Mouse (Mus musculus) bone marrow macrophage, adult 2 months (primary cell): ENCODE data around the gene Kcnrg. TPM values are rescaled to one million over a fixed set of nuclear protein-coding genes. Genes with fewer than 3 reads are reported as not detected.
A peak's percentile ranks its signal among the peaks of the same experiment; 100 is the strongest.

Source experiments
- H3K27ac ChIP-seq: 2 replicates; pipeline ENCODE4 v1.5.1; 2012; ENCODE audit warnings: low read depth, low read length; ENCODE audit not compliant: insufficient read depth
- H3K4me1 ChIP-seq: 2 replicates; pipeline ENCODE4 v1.6.1; 2012; ENCODE audit warnings: low read length; ENCODE audit not compliant: control insufficient read depth, insufficient read depth
- H3K4me3 ChIP-seq: 2 replicates; pipeline ENCODE4 v1.5.1; 2012; ENCODE audit warnings: mild to moderate bottlenecking, low read length, moderate library complexity; ENCODE audit not compliant: insufficient read depth
- CTCF ChIP-seq: IDR thresholded peaks from 2 replicates; pipeline ENCODE4 v1.5.1; 2012; ENCODE audit warnings: low read depth, mild to moderate bottlenecking, low read length, moderate library complexity
- POLR2A ChIP-seq: IDR thresholded peaks from 2 replicates; pipeline ENCODE4 v1.6.1; 2012; ENCODE audit warnings: mild to moderate bottlenecking, low read depth, low read length, borderline replicate concordance
- polyA plus RNA-seq: library from polyadenylated mRNA; stranded (reverse); fragments of >200 nt; gene quantifications from 2 replicates; pipeline ENCODE4 v1.2.4, GENCODE M21; 2012; ENCODE audit not compliant: missing spikeins, insufficient read depth, insufficient read length

The Kcnrg gene
- polyA plus RNA-seq, 1 experiment: not detected

DNA sequence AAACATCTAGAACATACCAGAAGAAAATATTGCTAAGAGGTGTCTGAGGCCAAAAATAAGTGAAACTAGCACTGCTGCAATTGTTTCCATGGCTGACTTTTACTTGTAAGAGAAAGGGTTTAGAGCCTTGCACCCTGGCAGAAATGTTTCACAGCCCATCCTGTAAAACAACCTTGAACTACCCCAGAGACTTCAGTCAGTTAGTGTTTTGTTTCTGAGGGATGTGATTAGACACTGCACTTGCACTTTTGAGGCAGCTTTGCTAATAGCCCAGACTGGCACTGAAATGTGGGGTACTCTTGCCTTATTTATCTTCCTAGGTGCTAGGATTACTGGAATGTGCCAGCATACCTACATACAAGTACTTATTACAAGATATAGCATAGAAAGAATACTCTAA, 28.7 kb downstream of the Kcnrg start:
- peaks cover 2% of the 10 kb centered on the region for H3K4me1 ChIP-seq
- no peak for TF ChIP-seq CTCF
- H3K27ac ChIP-seq: no peak overlapping the region
- H3K4me3 ChIP-seq: no peak overlapping the region

DNA sequence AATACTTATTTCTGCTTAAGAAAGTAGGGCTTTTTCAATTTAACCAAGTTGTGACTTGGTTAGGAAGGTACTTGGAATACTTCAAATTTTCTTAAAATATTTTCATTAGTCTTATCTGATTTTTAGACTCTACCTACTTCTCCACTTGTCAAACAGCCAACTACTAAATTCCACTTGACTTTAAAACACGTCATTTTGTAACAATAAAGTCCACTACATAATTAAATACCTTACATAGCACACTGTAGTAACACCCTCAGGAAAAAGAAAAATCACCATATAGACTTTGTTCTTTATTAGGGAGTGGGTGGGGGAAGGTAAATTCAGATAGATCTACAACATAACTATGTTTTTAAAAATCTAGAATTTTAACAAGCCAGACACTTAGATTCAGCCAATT, 35.4 kb downstream of the Kcnrg start:
- Histone ChIP-seq H3K4me1 (no peaks in the 10 kb centered on the region), H3K27ac (no peak overlapping the region), H3K4me3 (no peak overlapping the region)
- no peak for TF ChIP-seq POLR2A
- no peak for TF ChIP-seq CTCF

DNA sequence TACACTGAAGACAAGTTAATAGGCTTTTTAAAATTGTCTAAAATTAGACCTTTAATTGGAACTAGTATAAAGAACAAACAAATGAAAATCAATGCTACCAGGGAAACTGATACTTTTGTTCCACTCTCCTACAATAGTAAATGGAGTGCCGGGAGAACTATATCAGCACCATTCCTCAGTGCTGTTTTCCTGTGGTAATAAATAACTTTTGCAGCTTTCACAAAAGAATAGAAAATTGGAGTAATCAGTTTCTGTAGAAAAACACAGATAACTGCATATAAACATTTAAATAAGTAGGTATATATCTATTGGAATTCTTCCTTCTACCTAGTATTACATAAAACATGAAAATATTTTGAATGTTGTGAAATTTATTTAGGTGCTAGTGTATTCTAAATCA, 38.3 kb downstream of the Kcnrg start:
- Histone ChIP-seq H3K27ac (no peak overlapping the region), H3K4me1 (peaks cover 4% of the 10 kb centered on the region), H3K4me3 (no peak overlapping the region)
- TF ChIP-seq POLR2A (no peak), CTCF (no peak)

DNA sequence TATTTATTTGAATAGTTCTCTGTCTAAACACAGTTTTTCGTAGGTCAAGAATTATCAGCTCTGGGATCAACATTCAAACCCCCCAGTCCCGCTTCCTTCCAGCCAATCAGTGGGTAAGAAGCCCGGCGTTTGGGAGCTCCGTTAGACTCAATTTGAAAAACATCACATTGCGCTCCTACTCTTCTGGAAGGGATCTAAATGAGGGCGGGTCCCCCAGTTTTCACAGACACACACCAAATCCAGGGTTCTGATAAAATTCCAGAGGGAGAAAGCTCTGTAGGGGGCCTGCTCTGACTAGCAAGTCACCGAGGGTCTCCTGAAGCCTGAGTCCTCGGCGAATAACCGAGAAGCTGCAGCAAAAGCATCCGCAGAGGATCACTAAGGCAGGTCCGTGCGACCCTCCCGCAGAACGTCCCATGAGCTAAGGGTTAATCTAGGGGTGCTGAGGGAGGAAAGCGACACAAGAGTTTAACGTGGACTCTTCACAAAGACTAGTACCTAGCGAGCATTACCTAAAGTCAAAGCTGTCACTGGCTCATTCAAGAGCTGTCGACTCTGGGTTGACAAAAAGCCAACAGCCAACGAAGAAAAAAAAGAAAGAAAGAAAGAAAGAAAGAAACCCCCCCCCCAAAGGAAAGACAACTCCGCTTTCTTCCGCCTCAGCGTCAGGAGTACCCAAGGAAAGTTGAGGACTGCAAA, 40.1 kb downstream of the Kcnrg start:
- Histone ChIP-seq H3K4me3 (peak overlapping the region; percentile 90), H3K27ac (peak overlapping the region; percentile 66), H3K4me1 (peaks cover 10% of the 10 kb centered on the region)
- no peak for TF ChIP-seq CTCF
- no peak for TF ChIP-seq POLR2A

DNA sequence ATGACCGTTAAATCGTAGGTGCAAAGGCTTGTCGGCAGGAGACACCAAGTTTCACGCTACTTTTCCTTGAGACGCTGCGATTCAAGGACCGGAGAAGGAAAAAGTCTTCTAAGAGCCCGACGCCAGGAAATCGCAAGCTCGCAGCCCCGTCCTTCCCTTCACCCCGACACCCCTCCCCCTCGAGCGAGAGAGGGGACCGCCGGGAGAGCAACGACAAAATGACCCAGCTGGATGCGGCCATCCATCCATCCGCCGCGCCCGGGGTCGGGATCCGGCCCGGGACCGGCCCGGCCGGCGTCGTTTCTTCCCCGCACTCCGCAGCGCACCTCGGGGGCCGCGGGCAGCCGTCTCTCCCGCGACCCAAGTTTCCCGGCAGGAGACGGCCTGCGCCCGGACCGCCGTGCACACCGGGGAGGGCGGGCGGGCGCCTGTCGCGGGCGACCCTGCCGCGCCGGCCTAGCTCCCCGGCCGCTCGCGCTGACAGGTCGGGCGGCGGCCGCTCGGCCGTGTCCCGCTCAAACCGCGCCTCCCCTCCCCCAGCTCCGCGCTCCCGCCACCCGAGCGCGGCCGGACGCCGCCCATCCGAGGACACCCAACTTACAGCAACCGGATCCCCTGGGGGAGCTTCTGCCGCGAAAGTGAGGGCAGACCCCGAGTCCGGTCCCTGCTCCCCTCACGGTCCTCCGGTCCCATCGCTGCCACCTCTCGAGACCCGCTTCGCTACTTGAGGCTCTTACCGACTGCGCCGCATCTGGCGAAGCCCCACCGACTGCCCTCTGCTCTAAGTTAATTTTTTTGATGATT, 40.8 kb downstream of the Kcnrg start:
- Histone ChIP-seq H3K27ac (peak overlapping the region; percentile 66), H3K4me1 (peaks cover 10% of the 10 kb centered on the region), H3K4me3 (peak overlapping the region; percentile 90)
- TF ChIP-seq POLR2A (no peak), CTCF (peak; percentile 26; the same call in 1 of the 2 replicates)

DNA sequence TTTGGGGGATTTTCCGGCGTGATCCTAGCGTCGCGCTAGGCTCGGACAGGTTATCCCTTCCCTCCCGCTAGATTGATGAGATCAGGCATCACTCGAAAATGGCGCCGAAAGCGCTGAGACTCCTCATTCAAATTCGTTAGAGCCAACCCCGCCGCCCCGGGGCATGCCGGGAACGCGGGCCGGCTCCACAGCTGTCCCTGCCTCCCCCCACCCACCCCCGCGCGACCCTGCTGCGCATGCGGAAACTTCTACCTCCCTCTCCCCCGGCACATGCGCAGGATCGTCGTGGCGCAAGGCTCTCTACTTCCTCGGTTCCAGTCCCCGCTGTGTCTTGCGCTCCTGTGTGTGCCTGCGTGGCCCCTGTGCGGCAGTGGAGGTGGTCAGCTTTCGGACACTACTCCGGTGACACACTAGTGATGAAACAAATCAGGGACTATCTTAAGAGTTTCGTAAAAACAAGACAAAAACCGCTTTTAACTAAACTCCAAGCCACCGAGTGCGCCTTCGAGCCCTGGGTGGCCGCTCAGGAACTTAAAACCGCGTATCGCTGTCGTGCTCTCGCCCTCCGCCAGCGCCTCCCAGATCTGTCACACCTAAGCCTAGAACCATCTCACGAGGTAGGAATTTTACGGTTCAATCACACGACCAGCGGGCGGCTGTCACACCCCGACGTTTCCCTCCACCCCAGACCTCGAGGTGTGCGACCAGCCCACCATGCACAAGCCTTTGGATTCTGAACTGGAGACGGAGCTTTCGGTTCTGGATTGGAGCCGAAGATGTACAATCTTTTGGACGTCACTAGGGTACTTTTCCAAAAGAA, 41.6 kb downstream of the Kcnrg start:
- H3K4me3 ChIP-seq: peak overlapping the region; percentile 90
- no peak for TF ChIP-seq CTCF
- no peak for TF ChIP-seq POLR2A
- H3K27ac ChIP-seq: peak overlapping the region; percentile 70
- H3K4me1 ChIP-seq: peaks cover 10% of the 10 kb centered on the region

DNA sequence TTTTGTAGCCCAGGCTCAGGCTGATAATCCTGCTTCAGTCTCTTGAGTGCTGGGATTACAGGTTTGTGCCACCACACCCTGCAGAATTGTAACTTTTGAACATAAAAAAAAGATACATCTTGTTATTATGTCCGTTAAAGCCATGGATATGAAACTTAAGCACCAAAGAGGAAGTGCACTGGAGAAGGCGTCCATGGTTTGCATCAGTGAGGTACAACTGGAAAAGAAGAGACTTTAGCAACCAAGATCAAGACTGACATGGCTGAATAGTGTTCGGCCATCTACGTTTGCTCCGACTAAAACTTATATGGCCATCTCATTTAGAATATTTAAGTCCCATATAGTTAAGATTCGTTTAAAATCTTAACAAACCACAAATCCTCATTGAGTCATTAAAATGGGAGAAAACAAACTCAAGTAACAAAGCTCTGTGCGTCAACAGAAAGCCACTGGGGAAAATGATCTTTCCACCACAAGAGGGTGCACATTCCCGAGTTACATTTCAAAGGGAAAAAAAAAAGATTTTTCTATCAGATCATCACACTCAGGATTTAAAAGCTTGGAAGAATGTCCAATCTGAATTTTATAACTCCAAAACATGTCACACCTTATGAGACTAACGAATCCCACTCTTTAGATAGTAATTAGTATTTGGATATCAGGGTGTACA, 43.2 kb downstream of the Kcnrg start:
- no peak for TF ChIP-seq CTCF
- no peak for TF ChIP-seq POLR2A
- H3K4me3 ChIP-seq: no peak overlapping the region; the same call in 1 of the 2 replicates
- peaks cover 14% of the 10 kb centered on the region for H3K4me1 ChIP-seq
- H3K27ac ChIP-seq: peak overlapping the region; percentile 67

DNA sequence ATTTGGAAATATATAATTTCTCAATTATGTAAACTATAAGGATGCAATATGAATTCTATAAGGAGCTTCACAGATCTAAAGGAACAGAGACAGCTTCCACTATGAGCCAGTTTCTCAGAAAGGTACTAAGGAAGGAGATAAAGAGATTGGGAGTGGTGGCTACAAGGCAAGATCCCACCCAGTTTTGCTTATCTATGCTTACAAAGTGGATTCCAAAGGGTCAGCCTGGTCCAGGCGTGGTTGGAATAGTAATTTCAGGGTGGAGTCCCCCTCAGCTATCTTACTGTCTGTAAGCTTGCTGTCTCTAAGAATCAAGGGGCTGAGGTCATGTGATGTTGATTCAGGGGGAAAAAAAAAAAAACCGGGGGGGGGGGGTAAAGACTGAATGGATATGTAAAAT, 49.2 kb downstream of the Kcnrg start:
- peaks cover 8% of the 10 kb centered on the region for H3K4me1 ChIP-seq
- no peak overlapping the region for H3K27ac ChIP-seq
- H3K4me3 ChIP-seq: no peak overlapping the region
- no peak for TF ChIP-seq POLR2A
- no peak for TF ChIP-seq CTCF

DNA sequence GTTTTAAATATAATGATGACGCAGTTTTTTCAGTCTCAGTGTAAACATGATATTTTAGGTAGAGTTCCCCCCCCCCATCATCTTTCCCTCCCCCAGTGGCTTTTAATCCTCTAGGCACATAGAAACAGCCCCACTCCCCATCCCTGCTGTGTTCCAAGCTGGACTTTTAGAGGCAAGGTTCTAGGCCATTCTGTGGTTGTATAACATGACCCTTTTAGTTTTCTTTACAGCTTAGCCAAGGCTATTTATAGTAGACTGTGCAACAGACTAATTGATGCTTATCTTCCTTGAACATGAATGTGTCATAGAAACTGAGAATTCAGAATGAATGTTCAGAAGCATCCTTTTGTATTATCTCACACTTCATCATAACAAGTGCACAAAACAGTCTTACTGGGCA, 54.2 kb downstream of the Kcnrg start:
- Histone ChIP-seq H3K4me1 (peaks cover 18% of the 10 kb centered on the region), H3K27ac (no peak overlapping the region), H3K4me3 (no peak overlapping the region)
- no peak for TF ChIP-seq CTCF
- no peak for TF ChIP-seq POLR2A

DNA sequence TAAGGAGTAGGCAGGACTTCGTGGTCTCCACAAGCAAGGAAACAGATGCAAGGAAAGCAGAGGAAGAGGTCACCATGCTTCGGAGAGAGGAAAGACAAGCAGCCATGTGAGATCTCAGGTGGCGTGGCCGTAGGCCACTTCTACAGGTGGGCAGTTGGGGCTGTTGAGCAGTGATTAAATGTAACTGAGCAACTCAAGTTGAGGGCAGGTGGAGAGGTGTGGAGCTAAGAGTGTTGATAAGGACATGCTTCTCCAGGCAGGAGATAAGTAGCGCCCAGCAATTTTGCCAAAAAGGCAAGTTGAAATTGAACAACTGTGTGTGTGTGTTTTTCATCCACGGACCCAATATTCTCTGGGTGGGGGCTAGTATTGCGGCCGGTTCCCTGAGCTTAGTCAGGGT, 55.0 kb downstream of the Kcnrg start:
- TF ChIP-seq CTCF: no peak
- TF ChIP-seq POLR2A: no peak
- no peak overlapping the region for H3K27ac ChIP-seq
- H3K4me1 ChIP-seq: peaks cover 22% of the 10 kb centered on the region

More for the DNA sequence above, 55.0 kb downstream of the Kcnrg start:
- H3K4me3 ChIP-seq: no peak overlapping the region

Other genes starting within 250 kb of the Kcnrg start
- 8.1 and 8.8 TPM in 2 replicates for gene Ebpl, start 247.0 kb upstream of the Kcnrg start, polyA plus RNA-seq
- gene Kpna3, start 167.6 kb upstream of the Kcnrg start, polyA plus RNA-seq: 35.1 and 35.8 TPM in 2 replicates
- 14.6 and 15.8 TPM in 2 replicates for gene Spryd7, start 50.6 kb upstream of the Kcnrg start, polyA plus RNA-seq
- gene Trim13, start 9.2 kb upstream of the Kcnrg start, polyA plus RNA-seq: 6.5 and 6.9 TPM in 2 replicates